Mouse (Mus musculus): Measurements from ENCODE around the gene Por.

The Por gene

GRCm38 (mm10) chr5:135669741-135670275 is at the start of gene Por:
Gene Por (plus strand): TSS chr5:135670033.
- in situ Hi-C loops (cut with MboI, MseI), result no loop called here

- in situ Hi-C loops (cut with MboI, MseI), result no loop called here
These were observed 49.3 kb upstream of the Por start for GRCm38 (mm10) chr5:135620526-135620925.

- in situ Hi-C loops (cut with MboI, MseI), result no loop called here
These were observed 48.1 kb upstream of the Por start for GRCm38 (mm10) chr5:135621725-135622124.

GRCm38 (mm10) chr5:135623006-135623563 is 46.7 kb upstream of the Por start:
- in situ Hi-C loops (cut with MboI, MseI), result no loop called here

GRCm38 (mm10) chr5:135628916-135629315 is 40.9 kb upstream of the Por start:
- in situ Hi-C loops (cut with MboI, MseI), result no loop called here

GRCm38 (mm10) chr5:135629401-135629800 is 40.4 kb upstream of the Por start:
- in situ Hi-C loops (cut with MboI, MseI), result no loop called here

- in situ Hi-C loops (cut with MboI, MseI), result no loop called here
These were observed 39.2 kb upstream of the Por start for GRCm38 (mm10) chr5:135630598-135630997.

GRCm38 (mm10) chr5:135632117-135632796 is 37.6 kb upstream of the Por start, which contains the start of gene Rhbdd2:
Gene Rhbdd2 (plus strand): TSS chr5:135632618.
- in situ Hi-C loops (cut with MboI, MseI), result no loop called here

- in situ Hi-C loops (cut with MboI, MseI), result no loop called here
These were observed 37.1 kb upstream of the Por start for GRCm38 (mm10) chr5:135632797-135633144.

GRCm38 (mm10) chr5:135639760-135640458 is 29.9 kb upstream of the Por start:
- in situ Hi-C loops (cut with MboI, MseI), result loop anchor here (5.0 kb wide), 1 partner anchor 37 kb away; no protein-coding TSS in a partner anchor

- in situ Hi-C loops (cut with MboI, MseI), result no loop called here
These were observed 29.4 kb upstream of the Por start for GRCm38 (mm10) chr5:135640459-135640789.

- in situ Hi-C loops (cut with MboI, MseI), result no loop called here
These were observed 28.8 kb upstream of the Por start for GRCm38 (mm10) chr5:135641028-135641427.

- in situ Hi-C loops (cut with MboI, MseI), result no loop called here
These were observed 26.9 kb upstream of the Por start for GRCm38 (mm10) chr5:135642686-135643551.

GRCm38 (mm10) chr5:135643552-135643842 is 26.3 kb upstream of the Por start:
- in situ Hi-C loops (cut with MboI, MseI), result no loop called here

- in situ Hi-C loops (cut with MboI, MseI), result no loop called here
These were observed 26.0 kb upstream of the Por start for GRCm38 (mm10) chr5:135643869-135644268.

- in situ Hi-C loops (cut with MboI, MseI), result no loop called here
These were observed 24.5 kb upstream of the Por start for GRCm38 (mm10) chr5:135645330-135645729.

- in situ Hi-C loops (cut with MboI, MseI), result no loop called here
These were observed 23.8 kb upstream of the Por start for GRCm38 (mm10) chr5:135646038-135646437.

GRCm38 (mm10) chr5:135648461-135649308 is 21.1 kb upstream of the Por start:
- in situ Hi-C loops (cut with MboI, MseI), result no loop called here

GRCm38 (mm10) chr5:135649309-135649633 is 20.6 kb upstream of the Por start:
- in situ Hi-C loops (cut with MboI, MseI), result no loop called here

- in situ Hi-C loops (cut with MboI, MseI), result no loop called here
These were observed 18.3 kb upstream of the Por start for GRCm38 (mm10) chr5:135651536-135651935.

- in situ Hi-C loops (cut with MboI, MseI), result no loop called here
These were observed 16.6 kb upstream of the Por start for GRCm38 (mm10) chr5:135653209-135653608.
